Mouse (Mus musculus): Measurements from ENCODE around the gene Haus8.

- TF ChIP-seq POLR2A (IDR thresholded peaks at IDR 0.05; ENCODE audit: low read depth, low read length) (no peak), CTCF (IDR thresholded peaks at IDR 0.05; ENCODE audit: borderline replicate concordance, insufficient read depth, low read length) (no peak)
These were observed 3.4 kb upstream of the Haus8 start for GRCm38 (mm10) chr8:71276166-71276565.
